Mouse (Mus musculus) layer of hippocampus, postnatal 14 days (tissue): ENCODE data around the gene Lat2. TPM values are rescaled to one million over a fixed set of nuclear protein-coding genes. Genes with fewer than 3 reads are reported as not detected.
"Not testable (repeated sequence)": the region's sequence is repeated elsewhere in the genome, so short reads cannot be mapped to it uniquely, and the experiment has no call there.

Experiments used
- DNase-seq, 2 experiments: peaks; one replicate each; pipeline ENCODE4 v3.0.0; 2021 to 2022; ENCODE audit warnings: low spot score in 2 of 2, mixed read lengths in 1 of 2
- long read RNA-seq, 2 experiments: library from polyadenylated mRNA; stranded (forward); transcript quantifications; one replicate each; pipeline ENCODE4 v2.0.0; 2021
- total RNA-seq, 2 experiments: library from RNA; stranded (reverse); gene quantifications; 2 replicates each; pipeline ENCODE4 v1.2.3; 2021

The Lat2 gene
- total RNA-seq, result 1 to 10 TPM; 1.4 to 2.8 TPM
- long read RNA-seq, experiment 1, result 0 reads
- long read RNA-seq, experiment 2, result 0 reads

- DNase-seq, result no peak
Measured at GRCm38 (mm10) chr5:134614802-134615201, at the start of gene Lat2. TSS of gene Lat2 (minus strand) at chr5:134615025.

GRCm38 (mm10) chr5:134656708-134657107, 41.9 kb upstream of the Lat2 start:
- DNase-seq, result no peak

GRCm38 (mm10) chr5:134652015-134652414, 37.2 kb upstream of the Lat2 start:
- no peak for DNase-seq

GRCm38 (mm10) chr5:134650926-134651325, 36.1 kb upstream of the Lat2 start:
- DNase-seq, result peak in 1 of 2 experiments; percentile 46

- not testable (repeated sequence) for DNase-seq
Measured at GRCm38 (mm10) chr5:134648976-134649375, 34.2 kb upstream of the Lat2 start.

- no peak for DNase-seq
Measured at GRCm38 (mm10) chr5:134647394-134647793, 32.6 kb upstream of the Lat2 start.

- DNase-seq, result no peak
Measured at GRCm38 (mm10) chr5:134646461-134646860, 31.6 kb upstream of the Lat2 start.

- DNase-seq, result no peak
Measured at GRCm38 (mm10) chr5:134644643-134645118, 29.9 kb upstream of the Lat2 start.

GRCm38 (mm10) chr5:134644121-134644520, 29.3 kb upstream of the Lat2 start:
- no peak for DNase-seq

GRCm38 (mm10) chr5:134640371-134640770, 25.5 kb upstream of the Lat2 start:
- no peak for DNase-seq

GRCm38 (mm10) chr5:134639269-134639682, 24.5 kb upstream of the Lat2 start, which contains the start of gene Eif4h:
TSS of gene Eif4h (minus strand) at chr5:134639490.
- peak; percentile 96 to 97 for DNase-seq

GRCm38 (mm10) chr5:134638461-134639268, 23.8 kb upstream of the Lat2 start:
- DNase-seq, result no peak

- DNase-seq, result no peak
Measured at GRCm38 (mm10) chr5:134637820-134638367, 23.1 kb upstream of the Lat2 start.

- DNase-seq, result no peak
Measured at GRCm38 (mm10) chr5:134632841-134633240, 18.0 kb upstream of the Lat2 start.

GRCm38 (mm10) chr5:134630835-134631234, 16.0 kb upstream of the Lat2 start:
- DNase-seq, result no peak

- no peak for DNase-seq
Measured at GRCm38 (mm10) chr5:134629508-134629907, 14.7 kb upstream of the Lat2 start.

- DNase-seq, result peak; percentile 71 to 90
Measured at GRCm38 (mm10) chr5:134622069-134622468, 7.2 kb upstream of the Lat2 start.

GRCm38 (mm10) chr5:134621099-134621640, 6.3 kb upstream of the Lat2 start:
- no peak for DNase-seq

GRCm38 (mm10) chr5:134620457-134620856, 5.6 kb upstream of the Lat2 start:
- DNase-seq, result no peak

GRCm38 (mm10) chr5:134617071-134617470, 2.2 kb upstream of the Lat2 start:
- DNase-seq, result peak; percentile 60 to 63

GRCm38 (mm10) chr5:134615780-134616179, 955 bp upstream of the Lat2 start:
- peak in 1 of 2 experiments; percentile 41 for DNase-seq

- no peak for DNase-seq
Measured at GRCm38 (mm10) chr5:134615380-134615779, 555 bp upstream of the Lat2 start.
